Comparison of ENCODE assay signal across 23 mouse cellular contexts in genomic region chr17:8960386-8960785, GRCm38 (mm10). TPM values are rescaled to one million over a fixed set of nuclear protein-coding genes. Genes with fewer than 3 reads are reported as not detected.
DNase-seq lines count a peak whose midpoint lies in the region; ATAC-seq lines count a peak whose summit lies in the region.
"Had no signal": no experiment of that assay in that cellular context is flagged by ENCODE, and none has a peak within 500 bp of the region (broad histone marks: within the 10 kb centered on the region; RNA-seq: fewer than 3 reads in every experiment).

No protein-coding gene starts in this region.

- no peaks in the 10 kb centered on the region for H3K27me3 ChIP-seq in midbrain, embryonic 11.5 days (ENCODE audit: control insufficient read depth, insufficient read depth, low read length)
- H3K27me3 ChIP-seq in midbrain, embryonic 16.5 days (ENCODE audit: control insufficient read depth, insufficient read depth, low read depth, low read length): no peaks in the 10 kb centered on the region
- H3K27me3 ChIP-seq: CH12.LX, Patski had no signal

- H3K9ac ChIP-seq in midbrain, embryonic 11.5 days (ENCODE audit: low read length): no peak overlapping the region
- H3K9ac ChIP-seq in midbrain, embryonic 16.5 days (ENCODE audit: low read depth, low read length): no peak overlapping the region

- no peak overlapping the region for H3K4me3 ChIP-seq in midbrain, embryonic 11.5 days (ENCODE audit: low read depth, low read length)
- no peak overlapping the region for H3K4me3 ChIP-seq in midbrain, embryonic 16.5 days (ENCODE audit: low read depth, low read length)

- H3K4me1 ChIP-seq in midbrain, embryonic 11.5 days (ENCODE audit: control insufficient read depth, insufficient read depth, low read length): peaks cover 7% of the 10 kb centered on the region
- peaks cover 2% of the 10 kb centered on the region; the same call in 1 of the 2 replicates for H3K4me1 ChIP-seq in midbrain, embryonic 16.5 days (ENCODE audit: control insufficient read depth, insufficient read depth, low read length)

- no peaks in the 10 kb centered on the region for H3K36me3 ChIP-seq in midbrain, embryonic 11.5 days (ENCODE audit: control insufficient read depth, insufficient read depth, low read length)
- peaks cover 11% of the 10 kb centered on the region for H3K36me3 ChIP-seq in midbrain, embryonic 16.5 days (ENCODE audit: control insufficient read depth, insufficient read depth, low read length)
- H3K36me3 ChIP-seq: G1E had no signal

- no peak overlapping the region for H3K4me2 ChIP-seq in midbrain, embryonic 11.5 days
- no peak overlapping the region for H3K4me2 ChIP-seq in midbrain, embryonic 16.5 days (ENCODE audit: low read length)

- H3K9me3 ChIP-seq in midbrain, embryonic 11.5 days (ENCODE audit: control insufficient read depth, low read length): no peaks in the 10 kb centered on the region
- H3K9me3 ChIP-seq in midbrain, embryonic 16.5 days (replicated peaks; ENCODE audit: control insufficient read depth, low read length, poor library complexity, severe bottlenecking): no peaks in the 10 kb centered on the region

- ATAC-seq in midbrain, embryonic 11.5 days (ENCODE audit: low FRiP score): no peak
- ATAC-seq in midbrain, embryonic 16.5 days: no peak
- ATAC-seq: activated CD4-positive, CD25-positive, alpha-beta regulatory T cell, adult 4 months; CD4-positive, CD25-positive, alpha-beta regulatory T cell, adult 4 months; Patski had no signal

- H3K27ac ChIP-seq in midbrain, embryonic 11.5 days (ENCODE audit: low read depth, low read length): no peak overlapping the region
- H3K27ac ChIP-seq in midbrain, embryonic 16.5 days (ENCODE audit: low read length): no peak overlapping the region

- WGBS in midbrain, embryonic 11.5 days: 82% methylated on average over 4 of the region's 4 CpGs
- 75% methylated on average over 4 of the region's 4 CpGs for WGBS in midbrain, embryonic 16.5 days

- peak; percentile 57 for DNase-seq in midbrain, embryonic 11.5 days (ENCODE audit: low spot score, missing footprints)
- DNase-seq in retina, postnatal 1 day: peak; percentile 48
- DNase-seq in retina, embryonic 14.5 days (ENCODE audit: low spot score): no peak
- DNase-seq in brain, adult 2 months (ENCODE audit: low read depth, low spot score): peak; percentile 60
- no peak for DNase-seq in cerebellum, adult 11-12 months
- DNase-seq: adrenal gland, adult 2 months; adrenal gland, adult 8-10 months; adrenal gland, postnatal 10 days; adrenal gland, postnatal 14 days; adrenal gland, postnatal 25 days; adrenal gland, postnatal 36 days; B cell, adult 2 months; cerebellum, adult 11 months; cerebellum, adult 18-20 months; cerebellum, adult 2 months; cerebellum, adult 8-10 months had no signal

RNA-seq across cellular contexts. Expression of gene 1700010I14Rik, which starts 27.7 kb away (rescaled TPM):
- 2.7 and 3.2 TPM in 2 replicates for polyA plus RNA-seq in midbrain, embryonic 11.5 days (2014; fragmentation: Nextera tagmentation; extraction: Ambion mirVana)
- 3.0 and 3.6 TPM in 2 replicates for polyA plus RNA-seq in midbrain, embryonic 16.5 days (2015; fragmentation: Nextera tagmentation; extraction: Ambion mirVana)
- polyA plus RNA-seq: C2C12, G1E had no signal

Comparison
In these comparisons a context has a peak if more than half of its experiments do, and no peak if none do; other contexts are left out.
1. DNase-seq: peak in midbrain, embryonic 11.5 days (single experiment), retina, postnatal 1 day (single experiment) and brain, adult 2 months (single experiment); none in retina, embryonic 14.5 days (single experiment) and cerebellum, adult 11-12 months (single experiment).